Mouse (Mus musculus) G1E (cell line): Measurements from ENCODE around the gene Dgat2. TPM values are rescaled to one million over a fixed set of nuclear protein-coding genes. Genes with fewer than 3 reads are reported as not detected.

Source experiments
- ATAC-seq: 2 replicates; pipeline ENCODE4 v1.8.0; 2016; ENCODE audit warnings: mild to moderate bottlenecking; ENCODE audit not compliant: insufficient number of reproducible peaks, poor library complexity, low FRiP score, severe bottlenecking; ENCODE audit errors: extremely low read depth
- DNase-seq: peaks from one replicate; pipeline ENCODE4 v3.0.0; 2012; ENCODE audit warnings: low spot score
- H3K27me3 ChIP-seq: 2 replicates; pipeline ENCODE4 v1.6.1; 2012; ENCODE audit warnings: mild to moderate bottlenecking, low read length, inconsistent platforms; ENCODE audit not compliant: insufficient read depth
- H3K36me3 ChIP-seq: replicated peaks from 2 replicates; pipeline ENCODE3; 2012; ENCODE audit warnings: mild to moderate bottlenecking, inconsistent platforms
- H3K4me1 ChIP-seq: 2 replicates; pipeline ENCODE4 v1.6.1; 2012; ENCODE audit warnings: low read depth, low read length, inconsistent platforms, mixed read lengths; ENCODE audit not compliant: insufficient read depth
- H3K4me3 ChIP-seq: 2 replicates; pipeline ENCODE4 v1.5.1; 2012; ENCODE audit warnings: low read depth, mild to moderate bottlenecking, inconsistent platforms, low read length, moderate library complexity, mixed read lengths
- H3K9me3 ChIP-seq: replicated peaks from 2 replicates; pipeline ENCODE4 v1.6.1; 2012; ENCODE audit warnings: inconsistent platforms
- CTCF ChIP-seq: IDR thresholded peaks from 2 replicates; pipeline ENCODE4 v1.5.1; 2012; ENCODE audit warnings: low read depth, low read length, inconsistent platforms, mixed read lengths
- GATA1 ChIP-seq: IDR thresholded peaks from 2 replicates; pipeline ENCODE4 v1.6.1; 2012; ENCODE audit warnings: borderline replicate concordance, low read length, inconsistent platforms, mixed read lengths
- GATA2 ChIP-seq: IDR thresholded peaks from 2 replicates; pipeline ENCODE4 v1.6.1; 2012; ENCODE audit warnings: low read depth, low read length, inconsistent platforms, borderline replicate concordance
- POLR2AphosphoS5 ChIP-seq: IDR thresholded peaks from 2 replicates; pipeline ENCODE4 v1.6.1; 2012; ENCODE audit warnings: low read depth, low read length, inconsistent platforms; ENCODE audit not compliant: insufficient replicate concordance
- TAL1 ChIP-seq: conservative IDR thresholded peaks from 2 replicates; pipeline ENCODE4 v1.6.1; 2012; ENCODE audit warnings: low read depth, low read length, inconsistent platforms, mixed read lengths
- polyA plus RNA-seq: library from polyadenylated mRNA; stranded (reverse); fragments of >175 nt; gene quantifications from 2 replicates; pipeline ENCODE4 v1.2.3, GENCODE M21; 2012
- total RNA-seq, 2 experiments: library from RNA; stranded (forward) in 1 of 2; stranded (reverse) in 1 of 2; fragments of 200-1000 nt in 1 of 2; fragments of >200 nt in 1 of 2; fragmentation: Nextera tagmentation in 1 of 2; gene quantifications; 2 replicates each; pipeline ENCODE4 v1.2.3; 2014 to 2017

The Dgat2 gene
- total and polyA plus RNA-seq, 3 experiments = 0.08 to 0.27 TPM; not detected in 1

DNA sequence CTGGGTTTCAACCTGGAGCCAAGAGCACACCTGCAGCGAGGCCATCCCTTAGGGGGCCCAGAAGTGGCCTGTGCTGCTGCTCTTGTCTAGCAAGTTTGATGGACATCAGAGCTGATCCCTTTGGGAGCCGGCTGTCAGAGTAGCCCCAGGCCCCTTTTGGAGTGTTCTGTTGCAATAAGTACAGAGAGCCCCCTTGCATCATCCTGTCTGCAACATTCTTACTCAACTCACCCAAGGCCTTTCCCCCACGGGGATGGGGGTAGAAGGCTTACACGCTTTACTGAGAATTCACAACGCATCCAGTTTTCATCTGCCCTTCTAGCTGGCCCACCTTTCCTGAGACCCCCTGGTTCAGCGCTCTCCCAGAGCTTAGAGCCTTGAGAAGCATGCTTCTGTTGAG is 6.1 kb upstream of the Dgat2 start:
- DNase-seq = no peak

DNA sequence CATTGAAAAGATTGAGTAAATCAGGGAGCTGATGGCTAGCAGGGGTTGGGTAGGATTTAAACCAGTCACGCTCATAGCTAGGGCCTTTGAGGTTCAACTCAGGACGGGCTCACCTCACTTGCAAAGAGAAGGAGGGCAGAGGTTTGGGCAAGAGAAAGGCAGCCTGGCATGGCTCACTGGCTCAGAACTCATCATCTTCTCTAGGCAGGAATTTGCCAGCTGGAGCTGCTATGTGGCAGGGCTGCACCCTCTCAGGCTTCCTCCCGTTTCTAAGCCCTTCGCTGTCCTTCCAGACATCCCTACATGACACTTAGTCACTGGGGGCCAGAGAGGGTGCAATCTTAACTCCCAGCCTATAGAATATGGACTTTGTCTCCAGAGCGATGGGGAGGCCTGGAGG is 4.9 kb upstream of the Dgat2 start:
- DNase-seq (no peak), ATAC-seq (no peak)
- Histone ChIP-seq H3K9me3 (no peaks in the 10 kb centered on the region), H3K27me3 (peaks cover 20% of the 10 kb centered on the region), H3K36me3 (no peaks in the 10 kb centered on the region), H3K4me1 (peaks cover 5% of the 10 kb centered on the region), H3K4me3 (no peak overlapping the region)
- TF ChIP-seq GATA2 (no peak), TAL1 (no peak), CTCF (no peak), GATA1 (no peak), POLR2AphosphoS5 (no peak)

More for the DNA sequence above, 6.1 kb upstream of the Dgat2 start:
- no peak for ATAC-seq
- peaks cover 15% of the 10 kb centered on the region for H3K27me3 ChIP-seq
- no peak overlapping the region for H3K4me3 ChIP-seq
- no peaks in the 10 kb centered on the region for H3K36me3 ChIP-seq
- no peaks in the 10 kb centered on the region for H3K4me1 ChIP-seq
- TF ChIP-seq POLR2AphosphoS5 = no peak
- no peak for TF ChIP-seq GATA2
- no peaks in the 10 kb centered on the region for H3K9me3 ChIP-seq

DNA sequence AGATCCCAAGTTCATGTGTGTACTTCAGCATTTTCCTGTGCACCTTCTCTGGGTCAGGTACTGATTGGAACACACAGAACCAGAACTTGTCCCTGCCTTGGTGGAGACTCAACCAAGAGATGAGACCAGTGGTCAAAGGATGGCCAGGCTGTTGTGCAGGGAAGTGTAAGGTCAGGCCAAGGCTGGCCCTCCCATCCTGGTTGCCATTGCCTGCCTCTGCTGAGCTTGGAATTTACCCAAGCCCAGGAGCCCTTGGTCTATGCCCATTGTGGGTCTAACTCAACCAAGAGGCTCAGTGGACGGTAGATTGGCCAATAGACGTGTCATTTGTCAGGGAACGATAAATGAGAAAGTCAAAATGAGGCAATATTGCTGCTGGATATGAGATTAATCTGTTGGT is 2.9 kb upstream of the Dgat2 start:
- Histone ChIP-seq H3K27me3 (peaks cover 37% of the 10 kb centered on the region), H3K36me3 (no peaks in the 10 kb centered on the region), H3K9me3 (no peaks in the 10 kb centered on the region), H3K4me1 (peaks cover 10% of the 10 kb centered on the region), H3K4me3 (no peak overlapping the region)
- TF ChIP-seq GATA1 (no peak), GATA2 (no peak), POLR2AphosphoS5 (no peak), CTCF (no peak), TAL1 (no peak)
- no peak for DNase-seq
- ATAC-seq = no peak

DNA sequence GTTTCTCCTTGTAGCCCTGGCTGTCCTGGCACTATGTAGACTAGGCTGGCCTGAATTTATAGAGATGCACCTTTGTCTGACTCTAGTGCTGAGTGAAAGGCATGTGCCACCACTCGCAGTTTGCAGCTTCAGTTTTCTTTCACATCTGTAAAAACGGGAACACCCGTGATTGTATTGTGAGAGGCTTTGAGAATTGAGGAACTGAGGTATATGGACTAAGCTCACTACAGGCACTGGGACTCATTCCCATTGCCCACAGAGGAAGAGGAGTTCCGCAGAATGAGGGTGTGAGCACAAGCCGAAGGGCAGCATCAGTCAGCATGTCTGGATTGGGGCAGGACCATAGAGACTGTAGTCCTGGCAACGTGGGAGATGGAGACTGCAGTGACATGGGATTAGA is 1.2 kb upstream of the Dgat2 start:
- TF ChIP-seq GATA2 (no peak), POLR2AphosphoS5 (no peak), TAL1 (no peak), GATA1 (no peak), CTCF (no peak)
- no peaks in the 10 kb centered on the region for H3K36me3 ChIP-seq
- DNase-seq (no peak), ATAC-seq (no peak)
- peaks cover 37% of the 10 kb centered on the region for H3K27me3 ChIP-seq
- H3K9me3 ChIP-seq = no peaks in the 10 kb centered on the region
- H3K4me1 ChIP-seq = peaks cover 10% of the 10 kb centered on the region
- no peak overlapping the region for H3K4me3 ChIP-seq

DNA sequence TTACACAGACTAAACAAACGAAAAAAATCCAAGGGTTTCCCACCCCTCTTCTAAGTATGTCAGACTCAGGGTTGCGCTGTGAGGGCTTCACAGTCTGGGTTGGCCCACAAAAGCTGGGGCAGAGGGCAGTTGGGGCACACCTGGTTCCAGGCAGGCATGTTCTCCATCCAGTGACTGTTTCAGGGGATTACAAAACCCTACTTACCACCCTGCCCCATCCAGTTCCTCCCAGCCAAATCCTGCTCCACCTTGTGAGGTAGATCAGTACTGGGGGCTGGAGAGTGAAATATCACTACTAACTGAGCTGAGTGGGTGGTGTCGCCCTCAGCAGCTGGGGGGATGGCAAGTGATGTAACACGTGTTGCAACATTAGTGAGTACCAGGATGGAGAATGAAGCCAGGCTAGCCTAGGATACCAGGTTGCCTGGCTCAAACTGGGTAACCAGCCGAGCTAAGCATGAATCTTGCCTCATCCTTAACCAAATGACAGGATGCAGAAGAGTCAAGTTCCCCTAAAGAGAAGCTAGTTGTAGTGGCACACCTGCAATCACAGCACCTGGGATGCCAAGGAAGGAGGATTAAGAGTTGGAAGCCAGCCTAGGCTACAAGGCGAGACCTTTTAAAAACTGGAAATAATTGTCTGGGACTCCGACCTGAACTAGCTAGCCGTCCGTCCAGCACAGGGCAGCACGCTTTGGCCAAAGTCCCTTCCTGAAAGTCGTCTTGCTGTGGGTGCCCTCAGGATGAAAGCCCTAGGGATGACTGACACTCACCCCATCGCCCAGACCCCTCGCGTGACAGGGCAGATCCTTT is 694 bp downstream of the Dgat2 start:
- TF ChIP-seq POLR2AphosphoS5 (no peak), GATA2 (no peak), TAL1 (no peak)
- DNase-seq (no peak), ATAC-seq (no peak)
- Histone ChIP-seq H3K9me3 (no peaks in the 10 kb centered on the region), H3K4me3 (peak overlapping the region; percentile 65; the same call in 1 of the 2 replicates), H3K4me1 (peaks cover 10% of the 10 kb centered on the region), H3K36me3 (no peaks in the 10 kb centered on the region), H3K27me3 (peaks cover 32% of the 10 kb centered on the region)

DNA sequence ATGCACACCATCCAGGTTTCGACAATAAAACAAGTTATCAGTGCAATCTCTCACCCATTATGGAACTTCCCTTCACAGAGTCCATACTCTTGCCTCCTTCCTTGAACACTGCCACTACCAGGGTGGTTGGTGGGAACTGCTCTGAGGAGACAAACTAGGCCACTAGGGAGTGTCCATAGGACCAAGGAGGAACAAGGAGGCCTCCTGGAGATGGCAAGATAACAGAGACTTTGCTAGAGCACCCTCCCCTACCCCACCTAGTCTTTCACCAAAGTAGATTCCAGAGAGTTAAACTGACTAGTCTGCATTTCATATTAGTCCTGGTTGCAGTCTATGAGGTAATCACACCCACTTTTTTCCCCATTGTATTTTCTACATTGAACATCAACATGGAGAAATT is 2.4 kb downstream of the Dgat2 start:
- TF ChIP-seq CTCF = no peak
- TF ChIP-seq GATA2 = no peak
- TF ChIP-seq POLR2AphosphoS5 = no peak
- no peak for TF ChIP-seq TAL1
- no peak for TF ChIP-seq GATA1
- DNase-seq (no peak), ATAC-seq (no peak)
- no peaks in the 10 kb centered on the region for H3K36me3 ChIP-seq
- H3K4me3 ChIP-seq = no peak overlapping the region
- H3K4me1 ChIP-seq = peaks cover 10% of the 10 kb centered on the region
- H3K9me3 ChIP-seq = no peaks in the 10 kb centered on the region
- peaks cover 31% of the 10 kb centered on the region for H3K27me3 ChIP-seq

DNA sequence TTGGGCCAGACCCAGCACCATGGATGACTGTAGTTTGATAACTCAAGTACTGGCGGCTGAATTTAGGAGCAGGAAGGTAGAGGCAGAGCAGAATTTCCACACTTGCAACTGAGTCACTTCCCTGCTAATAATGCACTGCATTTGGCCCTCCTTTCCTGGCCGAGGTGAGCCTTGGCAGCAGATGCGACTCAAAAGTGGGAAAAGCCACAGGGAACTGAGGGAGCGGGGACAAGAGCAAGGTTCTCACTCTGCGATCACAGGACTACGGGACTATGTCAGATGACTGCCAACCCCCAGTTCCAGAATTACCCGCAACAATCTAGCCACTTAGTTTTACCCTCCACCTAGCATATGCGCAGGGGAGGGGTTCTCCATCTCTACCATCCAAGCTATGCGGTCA is 3.2 kb downstream of the Dgat2 start:
- Histone ChIP-seq H3K27me3 (peaks cover 33% of the 10 kb centered on the region), H3K9me3 (no peaks in the 10 kb centered on the region), H3K4me3 (no peak overlapping the region), H3K36me3 (no peaks in the 10 kb centered on the region), H3K4me1 (peaks cover 10% of the 10 kb centered on the region)
- ATAC-seq (no peak), DNase-seq (no peak)
- TF ChIP-seq CTCF = no peak
- TF ChIP-seq TAL1 = no peak
- TF ChIP-seq GATA2 = no peak
- TF ChIP-seq POLR2AphosphoS5 = no peak
- no peak for TF ChIP-seq GATA1
